In genomic region chr7:142576472-142577326, GRCm38 (mm10) we compare ENCODE assay signal across 9 mouse cellular contexts. TPM values are rescaled to one million over a fixed set of nuclear protein-coding genes. Genes with fewer than 3 reads are reported as not detected.
DNase-seq lines count a peak whose midpoint lies in the region; ATAC-seq and TF ChIP-seq lines count a peak whose summit lies in the region.
"Had no signal": no experiment of that assay in that cellular context is flagged by ENCODE, and none has a peak within 500 bp of the region (broad histone marks: within the 10 kb centered on the region; RNA-seq: fewer than 3 reads in every experiment).

No protein-coding gene starts in this region.

- no peaks in the 10 kb centered on the region; the same call in 1 of the 2 replicates for H3K36me3 ChIP-seq in erythroblast, embryonic 14.5 days (ENCODE audit: control insufficient read depth)
- H3K36me3 ChIP-seq in lung, embryonic 14.5 days (ENCODE audit: insufficient read depth): peaks cover 6% of the 10 kb centered on the region
- no peaks in the 10 kb centered on the region for H3K36me3 ChIP-seq in intestine, embryonic 15.5 days
- no peaks in the 10 kb centered on the region for H3K36me3 ChIP-seq in neural tube, embryonic 15.5 days

- ATAC-seq in erythroblast, adult 5-6 weeks (replicated peaks; ENCODE audit: low FRiP score, poor library complexity, severe bottlenecking): no peak
- ATAC-seq in lung, embryonic 14.5 days (ENCODE audit: insufficient read depth): no peak
- no peak for ATAC-seq in intestine, embryonic 15.5 days
- ATAC-seq in neural tube, embryonic 15.5 days (ENCODE audit: low FRiP score): no peak

- 54% methylated on average over 25 of the region's 25 CpGs for whole genome bisulfite sequencing in lung, embryonic 14.5 days
- WGBS in intestine, embryonic 15.5 days: 61% methylated on average over 25 of the region's 25 CpGs
- 91% methylated on average over 25 of the region's 25 CpGs for WGBS in neural tube, embryonic 15.5 days

- peaks cover 19% of the 10 kb centered on the region for H3K4me1 ChIP-seq in erythroblast, embryonic 14.5 days (ENCODE audit: control insufficient read depth)
- H3K4me1 ChIP-seq in lung, embryonic 14.5 days (ENCODE audit: insufficient read depth): peaks cover 37% of the 10 kb centered on the region
- peaks cover 39% of the 10 kb centered on the region for H3K4me1 ChIP-seq in intestine, embryonic 15.5 days (replicated peaks)
- peaks cover 21% of the 10 kb centered on the region for H3K4me1 ChIP-seq in neural tube, embryonic 15.5 days

- DNase-seq in lung, embryonic 14.5 days: no peak
- DNase-seq in lung, postnatal 14 days: no peak
- no peak for DNase-seq in urinary bladder, postnatal 36 days (ENCODE audit: low spot score in 2 of 2)
- no peak for DNase-seq in layer of hippocampus, adult 9-10 months (ENCODE audit: low spot score)
- DNase-seq: right cerebral cortex, postnatal 14 days had no signal

- H3K4me3 ChIP-seq in erythroblast, embryonic 14.5 days (replicated peaks): peak overlapping the region; percentile 52
- H3K4me3 ChIP-seq in lung, embryonic 14.5 days (ENCODE audit: low read depth, low read length): peak overlapping the region; percentile 56
- H3K4me3 ChIP-seq in intestine, embryonic 15.5 days (replicated peaks): peak overlapping the region; percentile 46
- peak overlapping the region; percentile 17 for H3K4me3 ChIP-seq in neural tube, embryonic 15.5 days (replicated peaks)

- peak overlapping the region; percentile 98 for H3K27ac ChIP-seq in lung, embryonic 14.5 days (ENCODE audit: low read depth)
- peak overlapping the region; percentile 85 for H3K27ac ChIP-seq in intestine, embryonic 15.5 days
- H3K27ac ChIP-seq in neural tube, embryonic 15.5 days (replicated peaks): no peak overlapping the region; the same call in 1 of the 2 replicates

- peaks cover 28% of the 10 kb centered on the region for H3K27me3 ChIP-seq in erythroblast, embryonic 14.5 days (ENCODE audit: control insufficient read depth)
- no peaks in the 10 kb centered on the region for H3K27me3 ChIP-seq in lung, embryonic 14.5 days (ENCODE audit: insufficient read depth, low read length)
- no peaks in the 10 kb centered on the region for H3K27me3 ChIP-seq in intestine, embryonic 15.5 days (replicated peaks)
- H3K27me3 ChIP-seq in neural tube, embryonic 15.5 days (replicated peaks): no peaks in the 10 kb centered on the region

- H3K9me3 ChIP-seq in erythroblast, embryonic 14.5 days (ENCODE audit: control insufficient read depth, low read length): peaks cover 22% of the 10 kb centered on the region
- H3K9me3 ChIP-seq in lung, embryonic 14.5 days (ENCODE audit: low read depth, low read length): peaks cover 5% of the 10 kb centered on the region; the same call in 1 of the 2 replicates
- no peaks in the 10 kb centered on the region for H3K9me3 ChIP-seq in intestine, embryonic 15.5 days
- H3K9me3 ChIP-seq in neural tube, embryonic 15.5 days (replicated peaks): peaks cover 3% of the 10 kb centered on the region; the same call in 1 of the 2 replicates

- peak overlapping the region; percentile 73 for H3K9ac ChIP-seq in lung, embryonic 14.5 days
- peak overlapping the region; percentile 52 for H3K9ac ChIP-seq in intestine, embryonic 15.5 days
- H3K9ac ChIP-seq in neural tube, embryonic 15.5 days (replicated peaks): no peak overlapping the region

- TF ChIP-seq CTCF in lung, embryonic 14.5 days (IDR thresholded peaks at IDR 0.05; ENCODE audit: low read depth): no peak

- peak overlapping the region; percentile 61 for H3K4me2 ChIP-seq in lung, embryonic 14.5 days
- H3K4me2 ChIP-seq in intestine, embryonic 15.5 days (replicated peaks): peak overlapping the region; percentile 47
- H3K4me2 ChIP-seq in neural tube, embryonic 15.5 days: peak overlapping the region; percentile 22

RNA-seq across cellular contexts. Expression of gene Mrpl23, which starts 44.2 kb away (rescaled TPM):
- 0.90 and 2.4 TPM in 2 replicates for polyA plus RNA-seq in erythroblast, embryonic 14.5 days (2012)
- total RNA-seq in erythroblast, adult 5-6 weeks (2015; ENCODE audit: low replicate concordance): not detected in 2 replicates
- 3.7 and 8.1 TPM in 2 replicates for total RNA-seq in erythroblast, adult 5-6 weeks (2017; ENCODE audit: low replicate concordance)
- polyA plus RNA-seq in lung, embryonic 14.5 days (2014; fragmentation: Nextera tagmentation; extraction: Ambion mirVana): 20.3 and 31.0 TPM in 2 replicates
- 44.9 and 57.4 TPM in 2 replicates for polyA plus RNA-seq in intestine, embryonic 15.5 days (2015; fragmentation: Nextera tagmentation; extraction: Ambion mirVana)
- polyA plus RNA-seq in neural tube, embryonic 15.5 days (2015; fragmentation: Nextera tagmentation; extraction: Ambion mirVana): 21.0 and 27.9 TPM in 2 replicates
